Mouse (Mus musculus): ENCODE results near the gene Gfm1.

Gene Gfm1

DNA sequence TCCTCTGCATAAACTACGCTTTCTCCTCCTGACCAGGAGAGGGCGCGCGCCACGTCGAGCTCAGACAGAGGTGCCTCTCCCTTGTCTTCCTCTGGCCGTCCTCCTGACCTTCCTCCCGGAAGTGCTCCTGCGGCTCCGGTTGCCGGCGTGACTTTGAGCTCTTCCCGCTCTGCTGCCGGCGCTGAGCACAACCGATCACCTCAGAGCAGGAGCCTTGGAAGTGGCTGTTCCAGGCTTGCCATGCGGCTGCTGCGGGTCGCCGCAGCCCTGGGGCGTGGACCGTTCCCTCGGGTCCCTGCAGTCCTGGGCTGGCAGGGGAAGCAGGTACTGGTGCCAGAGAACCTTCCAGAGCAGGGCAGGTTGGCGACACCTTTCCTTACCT is at the start of gene Gfm1:
TSS of gene Gfm1 (plus strand) at position 98 of the 382 bp plus-strand sequence.
- DNase-seq, result peak; percentile 99

DNA sequence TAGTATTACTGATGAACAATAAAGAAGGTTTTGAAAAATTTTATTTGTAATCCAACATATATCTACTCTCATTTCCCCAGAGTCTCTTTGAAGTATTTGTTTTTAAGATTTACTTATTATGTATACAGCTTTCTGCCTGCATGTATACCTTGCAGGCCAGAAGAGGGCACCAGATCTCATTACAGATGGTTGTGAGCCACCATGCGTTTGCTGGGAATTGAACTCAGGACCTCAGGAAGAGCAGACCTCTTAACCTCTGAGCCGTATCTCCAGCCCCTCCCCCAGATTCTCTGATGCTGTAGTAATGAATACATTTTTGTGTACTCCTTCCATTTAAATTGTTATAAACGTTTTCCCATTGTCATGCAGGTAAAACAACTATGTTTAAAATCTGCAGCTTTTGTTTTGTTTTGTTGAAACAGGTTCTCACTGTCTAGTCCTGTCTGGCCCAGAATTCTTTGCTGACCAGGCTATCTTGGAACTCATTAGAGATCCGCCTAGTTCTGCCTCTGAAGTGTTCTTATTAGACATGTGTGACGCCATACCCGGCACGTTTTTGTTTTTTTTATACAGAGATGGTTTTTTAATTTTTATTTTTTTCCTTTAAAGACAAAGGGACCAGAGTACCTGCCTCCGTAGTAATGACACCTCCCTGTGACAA is 428 bp upstream of the Gfm1 start:
- no peak for DNase-seq

DNA sequence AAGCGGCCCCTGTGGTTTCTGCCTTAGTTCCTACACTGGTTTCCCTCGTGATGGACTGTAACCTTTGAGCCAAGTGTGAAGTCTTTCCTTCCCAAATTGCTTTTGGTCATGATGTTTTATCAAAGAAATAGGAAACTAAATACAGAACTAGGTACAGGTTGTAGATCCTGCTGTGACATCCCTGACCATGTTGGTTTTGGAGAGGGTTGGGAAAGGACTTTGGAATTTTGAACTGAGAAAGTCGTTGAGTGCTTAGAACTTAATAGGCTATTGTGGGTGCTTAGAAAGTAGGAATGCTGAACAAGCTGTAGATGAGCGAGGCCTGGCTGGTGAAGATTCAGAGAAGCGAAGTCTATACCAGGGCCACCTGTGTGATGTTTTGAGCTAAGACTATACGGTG is 4.1 kb downstream of the Gfm1 start:
- DNase-seq, result no peak

DNA sequence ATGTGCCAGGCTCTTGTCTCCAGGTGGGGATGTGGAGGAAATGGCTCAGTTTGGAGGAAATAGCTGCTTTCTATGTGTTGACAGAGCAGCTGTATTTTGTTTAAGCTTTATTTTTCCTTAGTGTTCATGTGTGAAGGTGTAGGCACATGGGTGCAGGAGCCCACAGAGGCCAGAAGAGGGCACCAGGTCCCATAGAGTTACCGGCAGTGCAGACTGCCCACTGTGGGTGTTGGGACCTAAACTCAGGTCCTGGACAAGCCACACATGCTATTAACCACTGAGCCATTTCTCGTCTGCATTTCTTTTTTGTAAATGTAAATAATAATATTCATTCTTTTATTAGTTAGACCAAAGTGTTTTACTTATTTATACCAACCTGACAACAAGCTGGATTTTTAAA is 17.2 kb downstream of the Gfm1 start:
- peak; percentile 46 for DNase-seq

DNA sequence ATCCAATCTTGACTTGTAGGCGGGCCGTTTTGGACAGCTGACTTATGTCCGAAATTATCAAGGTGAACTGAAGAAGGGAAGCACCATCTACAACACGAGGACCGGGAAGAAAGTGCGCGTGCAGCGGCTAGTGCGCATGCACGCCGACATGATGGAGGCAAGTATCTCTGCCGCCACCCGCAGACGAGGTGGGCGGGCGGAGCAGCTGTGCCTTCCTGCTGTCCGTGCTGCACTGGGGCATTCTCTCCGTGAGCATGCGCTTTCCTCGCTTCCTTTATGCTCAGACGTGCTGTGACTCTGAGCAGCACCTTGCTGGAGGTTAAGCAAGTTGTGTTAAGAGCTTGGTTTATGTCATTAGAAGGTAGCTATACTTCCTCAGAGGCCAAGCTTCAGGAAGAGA is 19.8 kb downstream of the Gfm1 start:
- peak; percentile 95 for DNase-seq

DNA sequence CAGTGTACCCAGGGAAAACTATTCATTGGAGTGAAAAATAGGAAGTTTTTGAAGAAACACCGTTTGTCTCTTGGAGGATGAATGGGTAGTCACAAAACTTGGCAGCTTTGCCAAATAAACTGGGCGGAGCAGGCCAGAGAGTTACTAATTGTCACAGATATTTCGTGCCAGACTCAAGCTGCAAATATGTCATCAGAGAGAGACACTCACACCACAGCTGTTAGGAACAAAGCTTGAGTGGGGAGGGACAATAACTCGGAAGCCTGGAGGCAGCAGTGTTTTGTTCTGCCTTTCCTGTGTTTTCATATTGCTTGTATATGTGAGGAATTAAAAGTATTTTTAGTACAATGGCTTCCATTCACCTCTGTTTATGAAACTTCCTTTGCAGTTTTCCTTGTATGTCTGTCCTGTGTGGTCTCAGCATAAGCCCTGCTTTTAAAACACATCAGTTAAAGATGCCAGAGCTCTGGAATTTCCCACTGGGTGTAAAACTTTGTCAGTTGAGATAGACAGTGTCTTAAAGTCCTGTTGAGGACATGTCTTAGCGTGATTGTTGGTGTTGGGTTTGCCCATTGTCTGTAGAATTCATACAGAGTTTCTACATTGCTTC is 20.8 kb downstream of the Gfm1 start:
- no peak for DNase-seq

DNA sequence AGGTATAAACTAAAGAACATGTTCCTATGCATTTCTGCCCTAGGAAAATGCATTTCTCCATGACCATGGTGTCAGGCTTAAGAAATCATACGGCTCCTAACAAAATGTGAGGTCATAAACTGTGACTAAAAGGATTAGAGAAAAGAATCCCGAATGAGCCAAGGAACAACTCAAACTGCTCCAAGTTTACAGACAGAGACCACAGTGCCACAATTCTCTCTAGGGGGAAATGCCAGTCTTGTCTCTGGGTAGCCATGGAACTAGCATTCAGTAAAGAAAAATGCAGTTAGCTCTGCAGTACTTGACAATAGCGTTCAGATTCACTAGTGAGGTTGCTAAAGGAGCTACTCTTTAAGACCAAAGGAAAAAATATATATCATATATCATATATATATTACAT is 30.0 kb downstream of the Gfm1 start:
- no peak for DNase-seq

DNA sequence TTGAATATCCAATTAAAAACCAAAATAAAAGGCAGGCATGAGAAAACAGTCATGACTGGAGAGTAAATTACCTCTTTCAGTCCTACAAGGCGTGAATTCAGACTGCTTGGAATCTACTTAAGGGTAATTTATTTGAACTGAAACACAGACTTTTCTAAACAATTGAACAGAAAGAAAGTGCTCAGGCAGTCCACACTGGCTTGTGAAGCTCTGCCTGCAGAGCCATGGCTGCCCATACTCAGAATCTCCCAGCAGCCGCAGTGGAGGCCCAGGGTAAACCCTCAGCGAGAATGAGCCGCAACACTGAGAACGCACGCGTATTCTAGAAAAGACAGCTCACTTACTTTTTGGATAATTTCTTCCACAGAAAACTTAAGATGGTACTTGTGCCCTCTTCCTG is 32.1 kb downstream of the Gfm1 start:
- no peak for DNase-seq

DNA sequence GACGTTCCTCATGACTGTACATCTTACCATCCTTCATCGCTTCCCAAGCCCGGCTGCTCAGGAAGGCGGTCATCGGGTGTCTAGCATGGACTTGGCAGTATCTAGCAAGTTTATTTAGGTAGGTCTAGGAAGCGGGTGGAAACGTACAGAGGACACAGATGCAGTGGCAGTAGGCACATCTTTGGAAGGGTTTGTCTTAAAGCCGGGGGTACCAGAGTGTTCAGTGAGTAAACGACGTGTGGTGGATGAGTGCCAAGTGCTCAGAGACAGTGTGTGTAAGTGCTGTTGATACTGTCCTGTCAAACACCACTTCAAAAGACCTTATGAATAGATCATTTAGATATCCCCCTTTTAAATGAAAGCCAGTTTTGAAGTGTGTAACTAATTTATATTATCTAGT is 32.7 kb downstream of the Gfm1 start:
- no peak for DNase-seq

DNA sequence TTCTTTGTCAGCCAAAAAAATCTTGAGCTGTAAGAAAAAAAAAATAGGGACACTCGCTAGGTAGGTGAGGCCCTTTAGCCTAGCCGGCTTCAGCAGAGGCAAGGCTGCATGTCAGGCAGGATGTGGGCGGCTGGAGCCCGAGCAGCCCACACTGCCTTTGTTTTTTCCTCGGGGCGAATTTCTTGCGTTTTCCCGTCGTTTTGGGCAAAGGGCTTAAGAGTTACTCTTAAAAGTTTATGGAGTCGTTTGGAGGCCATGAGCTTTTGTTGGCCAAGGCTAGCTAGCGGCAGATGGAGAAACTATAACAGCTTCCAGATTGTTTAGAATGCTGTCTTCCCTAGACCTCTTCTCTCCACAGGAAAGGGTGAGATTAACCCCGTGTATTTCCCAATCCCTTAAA is 33.1 kb downstream of the Gfm1 start:
- no peak for DNase-seq

DNA sequence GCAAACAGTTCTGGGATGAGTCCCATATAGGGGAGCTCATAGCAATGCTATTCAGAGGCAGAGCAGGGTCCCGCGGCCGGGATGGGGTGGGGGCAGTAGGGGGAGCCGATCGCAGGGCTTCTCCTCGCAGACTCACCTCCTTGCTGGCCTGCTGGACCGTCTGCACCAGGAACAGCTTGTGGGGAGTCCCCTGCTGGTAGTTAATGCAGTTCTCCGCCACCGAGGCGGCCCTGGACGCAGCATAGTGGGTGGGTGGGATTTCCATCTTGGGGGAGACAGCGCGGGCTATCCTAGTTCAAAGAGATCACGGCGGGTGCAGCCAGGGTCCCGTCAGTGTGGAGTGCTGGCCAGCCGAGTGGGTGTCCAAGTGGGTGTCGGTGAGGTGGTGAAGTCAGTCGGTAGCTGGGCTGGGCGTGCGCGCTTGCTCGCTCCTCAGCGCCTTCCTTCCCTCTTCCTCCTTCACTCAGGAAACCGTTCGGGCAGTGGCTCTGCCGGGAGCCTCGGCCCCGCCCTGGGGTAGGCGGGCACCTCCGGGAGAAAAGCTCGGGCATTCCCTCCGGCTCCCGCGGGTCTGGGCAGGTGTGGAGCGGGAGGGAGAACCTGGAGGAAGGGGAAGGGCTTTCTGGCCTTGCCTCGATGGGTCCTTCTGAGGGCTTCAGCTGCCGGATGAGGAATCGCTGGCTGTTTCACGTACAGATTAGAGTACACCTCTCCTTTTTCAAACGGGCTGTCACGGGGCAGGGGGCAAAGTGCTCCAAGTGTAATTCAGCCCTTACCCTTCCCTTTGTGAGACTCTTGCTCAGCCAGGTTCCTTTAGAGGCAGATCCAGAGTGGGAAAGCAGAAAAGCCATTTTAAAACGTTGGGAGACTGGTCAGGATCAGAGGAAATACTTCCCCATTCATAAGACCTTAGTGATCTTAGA is 33.8 kb downstream of the Gfm1 start, which contains the start of gene Lxn:
TSS of gene Lxn (minus strand) at position 477 of the 923 bp plus-strand sequence.
- peak; percentile 98 for DNase-seq

DNA sequence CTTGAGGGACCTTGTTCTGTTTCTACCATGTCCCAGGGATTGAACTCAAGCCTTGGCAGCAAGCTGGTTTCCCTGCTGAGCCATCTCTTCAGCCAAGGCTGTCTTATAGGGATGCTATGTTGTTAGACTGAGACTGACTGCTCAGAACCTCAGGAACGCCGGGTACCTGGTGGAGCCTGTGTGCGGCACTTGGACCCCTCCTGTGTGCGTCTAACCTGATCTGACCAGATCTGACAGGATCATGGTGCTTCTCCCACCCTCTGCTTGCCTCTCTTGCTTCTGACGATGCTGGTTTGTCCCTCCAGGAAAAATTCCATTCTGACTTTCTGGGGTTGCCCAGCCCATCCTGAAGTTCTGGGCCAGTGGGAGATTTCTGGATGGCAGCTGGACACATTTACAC is 36.7 kb downstream of the Gfm1 start:
- DNase-seq, result no peak

DNA sequence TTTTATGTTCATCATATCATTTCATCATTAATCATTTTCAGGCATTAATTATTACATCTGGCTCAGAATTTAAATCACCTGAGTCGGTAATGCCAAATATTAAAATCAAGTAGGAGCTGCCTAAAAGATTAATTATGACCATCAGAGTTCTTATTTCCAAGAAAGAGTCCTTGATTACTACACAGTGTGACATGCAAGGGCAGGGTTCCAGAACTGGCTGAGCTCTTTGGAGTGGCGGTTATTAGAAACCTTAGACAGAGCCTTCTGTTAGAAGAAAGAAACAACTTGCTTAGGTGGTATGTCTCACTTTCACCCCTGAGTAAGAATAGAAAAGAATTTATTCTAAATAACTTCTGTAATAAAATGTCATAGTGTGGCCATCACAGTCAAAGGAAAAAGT is 37.4 kb downstream of the Gfm1 start:
- no peak for DNase-seq

DNA sequence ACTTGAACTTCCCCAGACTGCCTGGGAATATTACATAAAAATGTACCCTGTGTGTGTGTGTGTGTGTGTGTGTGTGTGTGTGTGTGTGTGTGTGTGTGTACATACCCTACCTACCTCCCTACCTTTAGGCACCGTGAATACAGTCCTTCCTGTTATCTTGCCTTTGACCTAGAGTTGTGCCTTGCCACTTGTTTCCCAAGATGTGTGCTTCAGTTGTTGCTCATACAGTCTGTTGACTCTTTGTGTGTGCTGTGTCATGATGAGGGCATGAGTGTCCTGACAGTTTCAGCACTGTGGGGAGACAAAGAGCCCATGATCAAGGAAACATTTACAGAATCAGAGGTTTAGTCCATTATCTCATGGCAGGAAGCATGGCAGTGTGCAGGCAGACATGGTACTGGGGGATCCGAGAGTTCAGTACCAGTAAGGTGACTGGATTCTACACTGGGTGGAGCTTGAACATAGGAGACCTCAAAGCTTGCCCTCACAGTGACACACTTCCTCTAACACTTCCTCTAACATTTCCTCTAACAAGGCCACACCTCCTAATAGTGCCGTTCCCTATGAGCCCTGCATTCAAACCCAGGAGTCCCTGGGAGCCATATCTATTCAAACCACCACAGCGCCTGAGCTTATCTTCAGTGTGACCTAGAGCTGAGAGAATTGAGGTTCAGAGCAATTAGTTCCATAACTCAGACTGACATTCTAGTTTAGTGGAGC is 41.7 kb downstream of the Gfm1 start:
- DNase-seq, result no peak

DNA sequence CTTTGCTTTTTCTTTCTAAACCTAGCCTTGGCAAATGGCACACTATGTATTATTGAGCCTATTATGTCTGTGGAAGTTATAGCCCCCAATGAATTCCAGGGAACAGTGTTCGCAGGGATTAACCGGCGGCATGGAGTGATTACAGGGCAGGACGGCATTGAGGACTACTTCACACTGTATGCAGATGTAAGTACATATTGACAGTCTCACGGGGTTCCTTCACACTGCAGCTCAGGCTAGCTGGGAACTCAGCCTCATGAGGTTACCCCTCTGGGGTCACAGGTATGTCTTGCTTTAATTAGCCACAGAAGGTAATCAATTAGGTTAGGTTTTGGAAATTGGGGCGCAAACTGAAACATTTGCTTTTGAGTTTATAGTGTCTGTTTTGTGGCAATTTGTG is 43.5 kb downstream of the Gfm1 start:
- peak; percentile 13 for DNase-seq

DNA sequence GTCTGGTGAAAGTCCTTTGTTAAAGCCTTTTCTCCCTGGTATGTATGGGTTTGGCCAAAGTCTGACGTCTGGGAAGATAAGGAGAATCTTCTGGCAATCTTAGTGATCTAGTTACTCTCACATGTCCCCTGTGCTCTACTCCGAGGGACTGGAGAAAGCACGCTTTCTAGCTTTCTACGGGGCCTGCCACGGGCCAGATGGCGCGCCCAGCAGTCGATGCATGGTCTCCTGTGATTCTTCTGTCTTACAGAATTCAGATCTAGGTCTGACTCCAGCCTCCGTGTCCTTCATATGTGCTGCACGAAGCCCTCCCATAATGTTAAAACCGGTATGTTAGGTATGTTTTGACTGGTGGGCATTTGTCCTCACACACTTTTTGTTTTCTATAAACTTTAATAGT is 49.9 kb downstream of the Gfm1 start:
- no peak for DNase-seq

DNA sequence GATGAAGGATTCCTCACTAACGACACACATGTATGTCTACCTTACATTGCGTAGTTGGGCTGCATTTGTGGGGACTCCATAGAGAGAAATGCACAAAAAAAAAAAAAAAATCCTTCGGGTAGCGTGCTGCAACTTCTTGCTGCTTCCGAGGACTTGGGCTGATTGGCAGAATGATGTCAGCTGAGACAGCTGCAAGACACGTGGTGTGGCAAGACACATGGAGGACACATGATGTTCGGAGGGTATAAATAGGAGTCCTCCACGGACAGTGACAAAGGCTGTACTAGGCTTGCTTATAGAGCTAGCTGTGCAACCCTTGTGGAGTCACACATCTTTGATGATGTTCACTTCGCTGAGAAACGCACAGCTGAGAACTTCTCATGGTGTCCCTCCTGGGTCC is 52.5 kb downstream of the Gfm1 start:
- DNase-seq, result no peak

DNA sequence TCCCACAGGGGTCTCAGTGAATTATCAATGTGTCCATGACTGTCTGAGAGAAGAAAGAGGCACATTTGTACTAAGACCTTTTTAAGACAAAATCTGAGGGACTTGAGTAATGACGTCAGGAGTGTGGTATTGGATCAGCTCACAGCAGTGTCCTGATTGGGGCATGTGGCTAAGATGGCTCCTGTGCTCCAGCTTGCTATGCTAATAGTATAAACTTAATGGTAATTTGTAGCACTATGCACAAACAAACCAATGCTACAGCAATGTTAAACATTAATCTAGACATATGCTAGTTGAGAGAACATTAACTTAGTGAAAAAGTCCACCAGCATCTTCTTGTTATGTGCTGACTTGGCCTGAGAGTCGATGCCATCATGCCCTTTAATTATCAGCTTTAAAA is 55.3 kb downstream of the Gfm1 start:
- DNase-seq, result no peak

DNA sequence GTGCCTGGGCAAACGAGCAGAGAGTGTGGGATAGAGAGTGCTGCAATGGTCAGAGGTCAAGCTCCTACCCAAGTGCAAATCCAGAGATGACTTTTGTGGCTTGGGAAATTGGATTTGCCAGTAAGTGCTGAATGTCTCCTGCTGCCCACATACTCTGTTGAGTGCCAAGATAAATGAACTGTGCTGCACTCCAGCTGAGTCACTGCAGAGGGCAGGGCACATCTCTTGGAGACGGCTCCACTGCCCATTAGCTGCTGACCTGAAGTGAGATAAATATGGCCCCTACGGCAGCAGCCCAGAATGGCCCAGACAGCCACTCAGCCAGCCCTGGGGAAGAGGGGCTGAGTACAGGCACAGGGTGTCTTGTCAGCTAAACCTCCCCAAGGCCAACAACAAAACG is 60.3 kb downstream of the Gfm1 start:
- DNase-seq, result peak; percentile 89

DNA sequence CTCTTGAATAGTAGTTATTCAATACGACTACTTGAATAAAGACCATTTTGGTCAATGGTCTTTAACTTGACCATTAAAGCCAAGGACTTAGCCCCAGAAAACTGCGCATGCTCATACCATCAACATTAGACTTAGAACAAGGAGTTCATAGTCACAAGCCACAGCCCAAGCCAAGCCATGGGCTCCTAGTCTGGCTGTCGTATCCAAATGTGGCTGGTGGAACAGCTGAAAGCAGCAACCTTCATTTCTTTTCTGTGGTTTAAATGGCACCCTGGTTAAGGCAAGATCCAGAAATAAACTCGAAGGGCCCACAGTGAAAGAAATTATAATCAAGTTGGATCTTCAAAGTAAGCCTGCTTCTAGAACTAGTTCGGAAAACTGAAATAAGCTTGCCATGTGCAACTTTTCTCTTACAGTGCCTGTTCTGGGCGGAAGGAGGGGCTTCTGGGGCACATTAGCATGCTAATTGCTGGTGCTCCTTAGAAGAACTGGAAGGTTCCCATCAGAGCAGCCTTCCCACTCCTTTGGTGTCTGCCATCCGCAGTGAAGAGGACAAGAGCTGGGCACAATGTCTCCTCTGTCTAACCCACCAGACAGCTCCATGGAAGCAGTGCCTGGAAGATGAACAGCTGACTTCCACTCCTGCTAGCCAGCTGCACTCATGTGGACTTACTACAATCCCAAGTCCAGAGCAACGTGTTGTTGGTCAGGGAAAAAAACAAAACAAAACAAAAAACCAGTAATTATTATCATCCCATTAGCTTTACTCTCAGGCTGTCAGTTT is 62.4 kb downstream of the Gfm1 start:
- no peak for DNase-seq

DNA sequence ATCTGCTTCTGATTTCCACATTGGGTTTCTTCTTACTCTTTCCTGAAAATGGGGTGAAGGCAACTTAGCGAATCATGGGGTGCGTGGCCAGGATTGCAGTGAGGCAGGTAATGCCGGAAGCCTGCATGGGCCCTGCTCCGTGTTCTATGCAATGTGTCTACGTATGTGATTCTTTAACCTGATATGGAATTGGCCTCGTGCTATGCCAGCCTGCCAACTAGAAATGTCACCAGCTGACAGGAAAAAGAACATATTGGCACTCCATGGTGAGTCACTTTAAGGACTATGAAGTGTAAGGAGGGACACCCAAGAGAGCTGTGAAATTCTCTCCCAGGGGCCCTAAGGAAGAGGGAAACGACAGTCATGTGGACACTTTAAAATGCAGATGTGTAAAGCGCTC is 63.2 kb downstream of the Gfm1 start:
- no peak for DNase-seq

DNA sequence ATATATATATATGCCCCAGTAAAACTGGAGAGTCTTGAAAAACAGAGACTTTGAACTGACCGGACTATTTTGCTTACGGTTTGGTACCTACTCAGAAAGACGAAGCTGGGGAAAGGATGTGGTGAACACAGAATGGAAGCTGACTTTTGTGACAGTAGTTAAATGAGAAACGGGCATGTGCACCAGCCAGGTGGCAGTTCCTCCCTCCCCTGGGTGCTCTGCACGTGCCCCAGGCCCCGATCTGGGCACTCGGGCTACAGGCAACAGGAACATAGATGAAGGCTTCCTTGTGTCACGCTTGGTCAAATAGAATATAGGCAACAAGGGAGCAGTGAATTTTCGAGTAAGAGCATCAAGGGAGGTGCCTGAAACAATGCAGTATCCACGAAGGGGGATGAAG is 66.4 kb downstream of the Gfm1 start:
- DNase-seq, result no peak

DNA sequence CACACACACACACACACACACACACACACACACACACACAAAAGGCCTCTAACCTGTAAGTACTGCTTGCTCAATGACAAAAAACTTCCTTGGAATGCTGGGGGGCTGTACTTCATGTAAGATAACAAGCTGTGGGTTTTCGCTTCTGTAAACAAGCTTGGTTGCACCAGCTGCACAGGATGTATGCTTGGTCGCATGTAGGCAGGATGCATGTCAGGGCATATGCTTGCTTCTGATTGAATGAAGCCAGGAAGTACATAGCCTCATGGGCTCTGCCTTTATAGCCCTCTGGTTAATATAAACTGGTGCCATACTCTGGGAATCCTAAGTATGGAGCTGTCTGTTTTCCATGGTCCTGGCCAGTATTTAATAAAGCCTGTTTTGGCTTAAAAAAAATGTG is 68.1 kb downstream of the Gfm1 start:
- DNase-seq, result no peak
